Mouse (Mus musculus) kidney, embryonic 16.5 days (tissue): ENCODE data around the gene Psmb3. TPM values are rescaled to one million over a fixed set of nuclear protein-coding genes. Genes with fewer than 3 reads are reported as not detected.

Experiments used
- ATAC-seq: fragments of 200-750 bp; cut with Nextera tagmentation; 2 replicates; pipeline ENCODE4 v1.8.0; 2017; ENCODE audit warnings: moderate TSS enrichment; ENCODE audit not compliant: low FRiP score, low TSS enrichment
- H3K27ac ChIP-seq: fragments of 300-500 bp; sonication (generic); 2 replicates; pipeline ENCODE4 v1.5.1; 2014; ENCODE audit warnings: low read length
- H3K27me3 ChIP-seq: fragments of 300-500 bp; sonication (generic); 2 replicates; pipeline ENCODE4 v1.6.1; 2014; ENCODE audit warnings: low read length, control low read depth, mixed read lengths; ENCODE audit not compliant: insufficient read depth
- H3K36me3 ChIP-seq: fragments of 300-500 bp; sonication (generic); 2 replicates; pipeline ENCODE4 v1.6.1; 2014; ENCODE audit warnings: low read length, control low read depth, mixed read lengths; ENCODE audit not compliant: insufficient read depth
- H3K4me1 ChIP-seq: fragments of 300-500 bp; sonication (generic); 2 replicates; pipeline ENCODE4 v1.6.1; 2014; ENCODE audit warnings: low read length, control low read depth, mixed read lengths; ENCODE audit not compliant: insufficient read depth
- H3K4me2 ChIP-seq: fragments of 300-500 bp; sonication (generic); replicated peaks from 2 replicates; pipeline ENCODE4 v1.6.1; 2014; ENCODE audit warnings: low read depth, low read length
- H3K4me3 ChIP-seq: fragments of 300-500 bp; sonication (generic); 2 replicates; pipeline ENCODE4 v1.5.1; 2014; ENCODE audit warnings: mild to moderate bottlenecking, low read length
- H3K9ac ChIP-seq: fragments of 300-500 bp; sonication (generic); replicated peaks from 2 replicates; pipeline ENCODE4 v1.6.1; 2014; ENCODE audit warnings: low read length
- H3K9me3 ChIP-seq: fragments of 300-500 bp; sonication (generic); 2 replicates; pipeline ENCODE4 v1.6.1; 2016; ENCODE audit warnings: low read length, control low read depth
- WGBS: fragments of 180-500 bp; shearing (Covaris S2); extraction: QIAGEN DNeasy Blood & Tissue Kit; methylation state at CpG from one replicate; pipeline ENCODE4 v1.1.7; 2014; 5-methylcytosine and 5-hydroxymethylcytosine counted together
- polyA plus RNA-seq: library from polyadenylated mRNA; unstranded; fragments of >200 nt; fragmentation: Nextera tagmentation; extraction: Ambion mirVana; gene quantifications from 2 replicates; pipeline ENCODE4 v1.2.1, GENCODE M21; 2015

Psmb3 gene
- polyA plus RNA-seq, 1 experiment from 2014 or later: 503 TPM

DNA sequence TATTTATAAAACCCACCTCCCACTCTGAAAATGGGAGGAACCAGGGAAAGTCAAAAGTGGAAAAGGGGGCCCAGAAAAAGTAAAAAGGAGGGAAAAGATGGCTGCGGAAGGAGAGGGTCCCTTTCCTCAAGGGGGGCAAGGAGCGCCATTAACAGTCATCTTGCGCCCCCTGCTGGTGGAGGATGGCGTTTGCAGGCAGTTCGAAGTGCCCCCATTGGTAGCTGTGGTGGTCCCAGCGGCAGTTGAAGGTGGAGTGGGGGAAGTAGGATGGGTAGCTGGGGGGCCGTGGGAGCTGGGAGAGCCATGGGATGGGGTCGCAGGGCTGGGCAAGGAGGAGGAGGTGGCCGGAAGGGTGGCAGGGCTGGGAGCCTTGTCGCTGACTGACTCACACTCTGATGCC is 13.3 kb upstream of the Psmb3 start:
- H3K27ac ChIP-seq: no peak overlapping the region
- peaks cover 41% of the 10 kb centered on the region for H3K36me3 ChIP-seq
- 26% methylated on average over 10 of the region's 10 CpGs for WGBS
- no peaks in the 10 kb centered on the region for H3K27me3 ChIP-seq
- no peak overlapping the region for H3K4me2 ChIP-seq
- no peaks in the 10 kb centered on the region for H3K9me3 ChIP-seq
- no peak overlapping the region for H3K9ac ChIP-seq
- no peak overlapping the region for H3K4me3 ChIP-seq
- peaks cover 39% of the 10 kb centered on the region for H3K4me1 ChIP-seq
- ATAC-seq: no peak

DNA sequence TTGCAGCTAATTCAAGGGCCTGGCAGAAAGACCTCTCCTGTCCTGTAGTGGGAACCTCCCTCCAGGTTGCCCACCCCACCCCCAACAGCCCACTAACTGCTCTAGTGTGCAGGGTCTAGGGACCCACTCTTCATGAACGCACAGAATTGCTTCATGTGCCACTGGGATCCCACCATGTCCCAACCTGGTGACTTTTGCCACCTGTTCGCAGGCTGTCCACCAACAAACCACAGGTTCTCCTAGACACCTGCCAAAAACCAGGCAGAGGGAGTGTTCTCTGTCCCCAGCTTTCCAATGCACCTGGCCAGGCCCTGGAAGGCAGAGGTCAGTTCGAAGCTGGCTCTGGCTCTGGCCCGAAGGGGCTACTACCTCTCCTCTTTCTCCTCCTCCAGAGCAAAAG is 8.8 kb upstream of the Psmb3 start:
- H3K4me2 ChIP-seq: no peak overlapping the region
- ATAC-seq: no peak
- H3K9ac ChIP-seq: no peak overlapping the region
- no peak overlapping the region; the same call in 1 of the 2 replicates for H3K27ac ChIP-seq
- peaks cover 49% of the 10 kb centered on the region for H3K4me1 ChIP-seq
- H3K27me3 ChIP-seq: no peaks in the 10 kb centered on the region
- H3K9me3 ChIP-seq: no peaks in the 10 kb centered on the region
- WGBS: 81% methylated on average over 4 of the region's 4 CpGs
- peaks cover 38% of the 10 kb centered on the region for H3K36me3 ChIP-seq
- no peak overlapping the region for H3K4me3 ChIP-seq

DNA sequence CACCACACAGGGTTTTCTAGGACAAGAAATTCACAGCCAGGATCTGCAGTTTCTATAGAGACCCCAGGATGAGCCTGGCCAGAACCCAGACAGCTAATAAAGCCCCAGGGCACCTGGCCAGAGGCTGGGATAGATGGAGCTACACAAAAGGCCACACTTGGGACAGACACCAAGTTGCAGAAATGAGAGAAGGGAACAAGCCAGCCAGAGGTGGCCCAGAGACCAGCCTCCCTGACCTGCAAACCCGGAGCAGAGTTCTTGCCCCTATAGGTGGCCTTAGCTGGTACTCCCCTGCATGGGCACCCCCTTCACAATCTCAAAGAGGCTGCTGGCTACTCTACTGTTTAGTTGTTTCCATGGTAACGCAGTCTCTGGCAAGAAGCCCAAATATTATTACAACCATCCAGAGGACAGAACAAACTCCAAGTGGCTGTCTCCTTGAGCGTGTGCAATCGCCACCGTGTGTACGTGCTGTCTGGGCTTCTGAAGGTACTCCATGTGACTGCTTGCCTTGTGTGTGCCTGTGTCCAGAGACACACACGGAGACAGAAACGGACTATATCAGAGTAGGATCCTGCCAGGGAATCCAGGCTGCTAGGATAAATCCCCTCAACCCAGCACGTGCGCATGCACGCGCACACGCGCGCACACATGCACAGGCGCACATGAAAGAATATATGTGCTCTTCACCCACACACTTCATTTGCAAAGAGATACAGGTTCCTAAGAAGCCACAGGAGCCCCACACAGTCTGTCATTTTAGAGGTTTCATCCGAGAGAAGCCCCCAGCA is 8.1 kb upstream of the Psmb3 start:
- 61% methylated on average over 17 of the region's 17 CpGs for WGBS
- no peak overlapping the region for H3K4me3 ChIP-seq
- peaks cover 49% of the 10 kb centered on the region for H3K4me1 ChIP-seq
- H3K9ac ChIP-seq: no peak overlapping the region
- H3K27ac ChIP-seq: no peak overlapping the region; the same call in 1 of the 2 replicates
- H3K36me3 ChIP-seq: peaks cover 33% of the 10 kb centered on the region
- H3K27me3 ChIP-seq: no peaks in the 10 kb centered on the region
- no peaks in the 10 kb centered on the region for H3K9me3 ChIP-seq
- no peak for ATAC-seq
- no peak overlapping the region for H3K4me2 ChIP-seq

DNA sequence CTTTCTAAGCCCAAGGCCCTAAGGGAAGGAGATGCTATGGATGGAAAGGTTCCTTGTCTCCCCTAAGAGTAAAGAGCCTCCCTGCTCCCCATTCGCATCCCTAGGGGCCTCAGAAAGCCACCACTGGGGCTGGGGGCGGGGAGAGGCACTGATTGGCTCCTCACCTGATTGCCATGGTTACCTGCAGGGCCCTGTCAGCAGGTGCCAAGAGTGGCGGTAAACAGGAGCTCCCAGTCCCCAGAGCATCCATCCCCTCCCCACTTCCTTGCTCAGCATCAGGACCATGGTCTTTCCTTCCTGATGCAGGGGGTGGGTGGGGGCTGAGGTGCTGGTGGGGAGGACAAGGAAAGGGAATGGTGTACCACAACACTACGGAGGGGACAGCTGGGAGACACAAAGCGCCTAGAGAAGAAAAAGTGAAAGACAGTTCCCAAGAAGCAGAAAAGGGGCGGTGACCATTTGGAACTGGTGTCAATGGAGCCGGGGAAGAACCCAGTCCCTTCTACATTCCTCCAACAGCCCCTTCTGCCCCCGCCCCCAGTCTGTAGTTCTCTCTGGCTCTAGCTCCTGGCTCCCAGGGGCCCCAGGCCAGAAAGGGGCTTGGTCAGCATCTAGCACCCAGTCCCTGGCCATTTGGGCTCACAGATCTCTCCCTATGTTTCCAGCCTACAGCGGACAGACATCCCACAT is 7.3 kb upstream of the Psmb3 start:
- H3K9me3 ChIP-seq: no peaks in the 10 kb centered on the region
- peaks cover 52% of the 10 kb centered on the region for H3K4me1 ChIP-seq
- peaks cover 28% of the 10 kb centered on the region for H3K36me3 ChIP-seq
- H3K9ac ChIP-seq: no peak overlapping the region
- no peak for ATAC-seq
- 41% methylated on average over 9 of the region's 9 CpGs for WGBS
- no peak overlapping the region for H3K27ac ChIP-seq
- H3K27me3 ChIP-seq: no peaks in the 10 kb centered on the region
- H3K4me3 ChIP-seq: no peak overlapping the region
- H3K4me2 ChIP-seq: 0 out of 2 replicates have a peak overlapping the region, but pooled peaks have one; percentile 7

DNA sequence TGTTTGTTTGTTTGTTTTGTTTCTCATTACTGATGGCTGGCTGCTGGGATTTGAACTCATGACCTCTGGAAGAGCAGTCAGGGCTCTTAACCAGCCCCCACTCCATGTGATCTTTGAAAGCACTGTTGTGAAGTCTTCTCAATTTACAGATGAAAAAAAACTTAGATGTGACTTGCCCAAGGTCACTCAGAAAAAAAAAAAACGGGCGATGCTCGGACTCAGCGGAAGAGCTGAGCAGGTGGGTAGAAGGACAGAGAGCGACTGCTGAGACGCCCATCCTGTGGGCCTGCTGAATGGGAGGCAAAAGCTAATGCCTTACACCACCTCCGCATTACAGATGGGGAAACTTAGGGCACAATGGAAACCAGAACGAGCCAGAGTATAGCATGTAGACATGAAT is 6.5 kb upstream of the Psmb3 start:
- Histone ChIP-seq H3K4me3 (0 out of 2 replicates have a peak overlapping the region, but pooled peaks have one; percentile 5), H3K9me3 (no peaks in the 10 kb centered on the region), H3K27me3 (no peaks in the 10 kb centered on the region), H3K36me3 (peaks cover 20% of the 10 kb centered on the region), H3K9ac (no peak overlapping the region), H3K27ac (no peak overlapping the region), H3K4me1 (peaks cover 60% of the 10 kb centered on the region), H3K4me2 (no peak overlapping the region)
- no peak for ATAC-seq
- 61% methylated on average over 8 of the region's 8 CpGs for WGBS

DNA sequence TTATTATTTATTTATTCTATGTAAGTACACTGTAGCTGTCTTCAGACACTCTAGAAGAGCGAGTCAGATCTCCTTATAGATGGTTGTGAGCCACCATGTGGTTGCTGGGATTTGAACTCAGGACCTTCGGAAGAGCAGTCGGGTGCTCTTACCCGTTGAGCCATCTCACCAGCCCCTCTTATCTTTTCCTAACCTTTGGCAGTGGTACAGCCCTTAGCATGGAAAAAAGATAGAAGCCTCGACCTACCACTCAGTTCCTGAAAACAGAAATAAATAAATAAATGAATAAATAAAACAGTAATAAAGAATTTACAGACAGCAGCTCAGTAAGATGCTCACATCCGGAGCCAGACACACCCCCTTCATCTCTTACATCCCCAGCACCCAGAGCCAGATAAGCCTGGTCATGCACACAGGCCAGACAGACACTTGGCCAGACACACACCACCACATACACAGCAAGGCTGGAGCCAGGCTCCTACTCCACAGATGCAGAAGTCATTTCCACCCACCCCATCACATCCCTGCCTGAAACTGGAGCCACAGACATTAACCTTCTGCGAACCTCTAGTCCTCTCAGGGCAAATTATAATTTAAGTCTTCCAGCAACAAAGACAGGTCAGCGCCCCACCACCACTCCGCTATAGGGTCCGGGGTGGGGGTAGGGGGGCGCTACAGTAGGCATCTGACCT is 5.9 kb upstream of the Psmb3 start:
- H3K27ac ChIP-seq: peak overlapping the region; percentile 99
- peak overlapping the region; percentile 98 for H3K4me2 ChIP-seq
- no peak for ATAC-seq
- H3K4me3 ChIP-seq: peak overlapping the region; percentile 88
- peak overlapping the region; percentile 98 for H3K9ac ChIP-seq
- 43% methylated on average over 11 of the region's 11 CpGs for WGBS
- H3K9me3 ChIP-seq: no peaks in the 10 kb centered on the region
- peaks cover 14% of the 10 kb centered on the region; the same call in 1 of the 2 replicates for H3K36me3 ChIP-seq
- no peaks in the 10 kb centered on the region for H3K27me3 ChIP-seq
- peaks cover 66% of the 10 kb centered on the region for H3K4me1 ChIP-seq

DNA sequence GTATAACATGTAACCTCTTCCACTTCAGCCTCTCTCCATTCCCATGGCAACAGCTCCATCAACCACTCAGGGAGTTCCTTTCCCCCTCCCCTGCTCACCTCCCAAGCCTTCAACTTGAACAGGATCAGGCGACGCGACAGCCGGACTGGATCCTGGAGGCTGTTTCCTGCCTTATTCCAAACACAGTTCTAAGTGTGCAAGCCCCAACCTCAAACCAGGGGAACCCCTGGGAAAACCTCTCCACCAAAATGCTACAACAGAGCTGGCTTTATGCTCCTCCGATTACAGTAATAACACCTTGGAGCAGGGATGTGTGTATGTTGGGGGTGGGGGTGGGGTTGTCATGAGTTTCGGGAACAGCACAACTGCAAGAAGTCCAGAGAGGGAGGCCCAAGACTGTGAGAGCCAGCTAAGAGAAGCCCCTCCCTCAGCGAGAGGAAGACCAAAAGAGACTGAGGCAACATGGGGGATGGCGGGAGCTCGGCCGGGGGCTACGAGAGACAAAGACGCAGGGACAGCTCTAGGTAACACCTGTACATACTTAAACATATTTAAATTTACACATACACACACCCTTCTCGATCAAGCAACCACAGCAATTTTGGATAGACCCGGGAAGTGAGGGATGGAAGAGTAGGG is 5.2 kb upstream of the Psmb3 start:
- peak overlapping the region; percentile 88 for H3K4me3 ChIP-seq
- no peak for ATAC-seq
- no peaks in the 10 kb centered on the region for H3K27me3 ChIP-seq
- WGBS: 2% methylated on average over 14 of the region's 14 CpGs
- H3K9ac ChIP-seq: peak overlapping the region; percentile 98
- H3K27ac ChIP-seq: peak overlapping the region; percentile 99
- peak overlapping the region; percentile 98 for H3K4me2 ChIP-seq
- H3K9me3 ChIP-seq: no peaks in the 10 kb centered on the region
- H3K4me1 ChIP-seq: peaks cover 66% of the 10 kb centered on the region
- peaks cover 8% of the 10 kb centered on the region; the same call in 1 of the 2 replicates for H3K36me3 ChIP-seq

DNA sequence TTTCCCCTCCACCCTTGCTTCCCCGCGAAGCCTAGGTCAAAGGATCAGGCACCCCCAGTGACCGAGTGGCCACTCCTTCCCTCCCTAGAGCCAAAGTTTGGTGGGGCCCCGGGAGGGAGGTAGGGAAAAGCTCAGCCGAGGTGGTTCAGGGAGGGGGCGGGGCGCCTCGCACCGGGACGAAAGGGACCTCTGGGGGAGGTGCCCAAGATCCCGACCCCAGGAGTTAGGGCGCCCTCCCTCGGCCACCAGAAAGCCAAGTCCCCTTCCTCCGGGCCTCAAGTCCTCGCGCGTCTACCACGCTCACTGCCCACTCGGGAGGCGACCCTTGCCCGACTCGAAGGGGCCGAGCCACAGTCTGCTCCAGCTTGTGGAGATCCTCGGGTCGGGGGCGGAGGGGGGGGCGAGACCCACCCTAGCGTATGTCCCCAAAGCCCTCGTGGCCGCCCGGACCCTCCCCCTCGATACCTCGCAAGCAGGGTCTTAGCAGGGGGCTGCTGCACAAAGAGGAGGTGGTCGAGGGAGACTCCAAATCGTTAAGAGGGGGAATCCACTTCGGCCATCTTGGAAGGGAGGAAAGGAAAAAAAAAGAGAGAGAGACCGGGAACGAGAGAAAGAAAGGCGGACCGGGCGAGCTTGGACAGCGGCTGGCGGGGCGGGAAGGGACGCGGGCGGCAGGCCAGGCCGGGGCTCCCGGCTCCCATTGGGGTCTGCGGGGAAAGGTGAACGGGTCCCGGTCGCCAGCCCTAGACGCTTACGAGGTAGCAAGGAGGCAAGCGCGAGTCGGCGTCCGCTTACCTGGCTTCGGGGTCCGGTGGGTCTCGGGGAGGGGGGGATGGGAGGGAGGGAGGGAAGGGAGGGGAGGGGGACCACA is 4.2 kb upstream of the Psmb3 start:
- Histone ChIP-seq H3K4me3 (peak overlapping the region; percentile 88), H3K9me3 (no peaks in the 10 kb centered on the region), H3K4me1 (peaks cover 61% of the 10 kb centered on the region), H3K4me2 (peak overlapping the region; percentile 98), H3K27ac (peak overlapping the region; percentile 99), H3K36me3 (0 out of 2 replicates have a peak, but pooled peaks cover 3% of the 10 kb centered on the region), H3K9ac (peak overlapping the region; percentile 98), H3K27me3 (no peaks in the 10 kb centered on the region)
- WGBS: under 1% methylated on average over 50 of the region's 63 CpGs
- peak; percentile 2; the same call in 1 of the 2 replicates for ATAC-seq

DNA sequence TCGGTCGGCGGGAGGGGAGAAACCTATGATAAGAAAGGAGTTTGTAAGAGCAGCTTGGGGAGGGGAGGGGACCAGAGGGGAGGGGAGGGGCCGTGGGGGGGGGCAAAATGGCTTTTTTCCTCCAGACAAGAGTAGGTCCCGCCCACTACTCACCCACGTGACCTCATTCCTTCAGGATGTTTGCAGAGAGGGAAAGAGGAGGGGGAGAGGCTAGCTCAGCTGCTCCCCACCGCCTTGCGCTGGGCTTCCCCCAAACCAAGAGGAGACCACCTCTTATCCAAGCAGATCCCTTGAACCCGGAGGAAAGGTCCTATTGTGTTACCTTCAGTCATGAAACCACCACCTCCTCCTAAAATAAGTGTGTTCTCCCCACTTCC is 3.6 kb upstream of the Psmb3 start:
- peak; percentile 33 for ATAC-seq
- WGBS: 0% methylated on average over 5 of the region's 9 CpGs
- Histone ChIP-seq H3K9ac (peak overlapping the region; percentile 98), H3K36me3 (0 out of 2 replicates have a peak, but pooled peaks cover 3% of the 10 kb centered on the region), H3K4me3 (peak overlapping the region; percentile 88), H3K4me1 (peaks cover 62% of the 10 kb centered on the region), H3K27ac (peak overlapping the region; percentile 99), H3K9me3 (no peaks in the 10 kb centered on the region), H3K27me3 (no peaks in the 10 kb centered on the region), H3K4me2 (peak overlapping the region; percentile 98)
